Mouse (Mus musculus): ENCODE measurements at regions not wholly inside any gene's neighbourhood (a gene's known extent, or its start where the extent isn't known, plus 50 kb on each side); places are given as distances from the start of the nearest gene placed in this dataset.

DNA sequence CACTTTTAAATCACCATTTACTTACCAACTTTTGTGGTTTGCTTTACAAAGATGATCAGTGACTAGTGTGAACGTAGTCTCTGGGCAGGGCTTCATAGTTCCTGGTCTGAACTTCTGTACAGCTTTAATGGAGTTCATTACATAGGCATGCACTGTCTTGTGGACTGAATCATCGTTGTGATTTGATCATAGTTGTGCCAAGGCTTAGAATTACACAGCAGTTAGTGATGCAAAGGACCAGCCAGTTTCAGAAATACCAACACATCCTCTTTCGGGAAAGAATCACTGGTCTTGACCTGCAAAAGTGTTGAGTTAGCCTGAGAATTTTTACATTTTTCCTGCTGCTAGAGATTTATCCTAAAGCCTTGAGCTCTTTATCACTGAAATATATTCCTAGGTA, 222.3 kb upstream of the Marcks start:
- DNase-seq: no peak

DNA sequence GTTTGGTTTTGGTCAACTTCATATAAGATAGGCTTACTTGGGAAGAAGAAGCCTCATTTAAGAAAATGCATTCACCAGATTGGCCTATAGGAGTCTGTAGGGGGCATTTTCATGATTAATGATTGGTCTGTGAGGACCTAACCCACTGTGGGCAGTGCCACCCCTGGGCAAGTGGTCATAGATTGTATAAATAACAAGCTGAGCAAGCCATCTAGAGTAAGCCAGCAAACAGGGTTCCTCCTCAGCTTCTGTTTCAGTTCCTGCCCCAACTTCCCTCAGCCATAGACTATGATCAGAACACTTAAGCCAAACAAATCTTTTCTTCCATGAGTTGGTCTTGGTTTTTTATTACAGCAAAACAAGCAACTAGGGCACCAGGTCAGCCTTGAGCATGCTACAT, 220.2 kb upstream of the Marcks start:
- no peak for DNase-seq

- no peak for DNase-seq
Observed at GRCm38 (mm10) chr10:37358334-37358733, 219.6 kb upstream of the Marcks start.

DNA sequence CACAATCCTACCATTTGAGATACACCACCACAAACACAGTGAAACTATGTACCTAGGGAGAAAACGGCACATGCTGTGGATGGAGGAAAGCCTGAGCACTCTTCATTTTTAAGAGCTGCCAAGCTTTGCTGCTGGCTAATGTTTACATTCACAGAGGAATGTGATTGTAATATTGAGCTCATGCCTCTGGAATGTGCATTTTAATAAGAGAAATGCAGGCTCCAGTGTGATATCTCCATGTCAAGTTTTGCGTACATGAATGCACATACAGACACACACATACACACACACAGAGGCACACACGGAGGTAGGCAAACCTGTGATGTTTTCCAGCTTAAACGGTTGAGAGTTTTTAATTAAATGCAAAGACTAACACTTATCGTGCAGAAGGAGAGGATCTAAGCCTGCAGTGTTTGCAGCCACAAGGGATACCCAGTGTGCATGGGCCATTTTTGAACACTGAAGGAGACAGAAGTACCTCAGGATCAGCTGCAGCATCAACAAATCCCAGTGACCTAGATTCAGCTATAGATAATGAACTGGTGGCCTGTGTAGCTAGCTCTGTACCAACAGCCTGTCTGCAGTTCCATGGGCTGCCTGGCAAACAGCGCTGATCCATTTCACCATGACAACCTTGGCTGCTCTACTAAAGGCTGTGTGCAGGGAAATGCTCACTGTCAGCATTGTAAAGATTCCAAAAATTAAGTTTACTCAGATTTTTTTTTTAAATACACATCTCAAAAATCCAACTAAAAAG, 218.8 kb upstream of the Marcks start:
- no peak for DNase-seq

- DNase-seq: no peak
Observed at GRCm38 (mm10) chr10:37349261-37349660, 210.5 kb upstream of the Marcks start.

DNA sequence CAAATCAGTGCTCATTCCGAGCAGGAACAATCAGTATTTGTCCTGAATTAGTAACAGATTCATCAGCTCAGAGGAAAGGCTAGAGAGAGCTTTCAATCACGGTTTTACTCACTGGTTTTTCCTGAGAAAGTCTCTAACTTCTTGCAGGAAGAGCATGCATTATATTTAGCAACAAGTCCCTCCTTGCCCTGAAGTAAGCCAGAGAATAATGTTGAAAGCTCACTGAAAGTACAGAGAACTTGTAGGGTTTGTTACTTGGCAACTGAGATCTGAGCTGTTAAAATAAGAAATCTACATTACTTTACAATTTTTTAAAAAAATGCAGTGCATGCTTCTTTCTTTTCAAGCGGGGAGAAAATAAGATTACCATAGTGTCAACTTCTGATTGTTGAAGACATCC, 209.7 kb upstream of the Marcks start:
- no peak for DNase-seq

DNA sequence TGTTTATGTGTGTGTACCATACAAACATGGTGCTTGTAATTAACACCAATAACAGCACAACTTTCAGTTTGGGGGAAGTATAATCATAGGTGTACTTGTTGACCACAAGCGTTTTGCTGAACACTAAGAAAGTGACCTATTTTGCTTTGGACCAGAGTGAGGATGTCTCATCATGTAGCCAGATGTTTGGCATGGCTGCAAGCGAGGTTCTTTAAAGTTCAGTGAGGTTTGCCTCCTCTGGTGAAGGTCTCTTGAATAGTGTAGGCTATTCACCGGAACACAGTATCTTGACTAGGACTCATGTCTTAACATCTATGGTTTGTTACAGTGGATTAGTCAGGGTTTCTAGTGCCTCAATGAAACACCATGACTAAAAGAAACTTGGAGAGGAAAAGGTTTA, 208.9 kb upstream of the Marcks start:
- no peak for DNase-seq

- DNase-seq: no peak
Observed at GRCm38 (mm10) chr10:37342675-37343074, 204.0 kb upstream of the Marcks start.

DNA sequence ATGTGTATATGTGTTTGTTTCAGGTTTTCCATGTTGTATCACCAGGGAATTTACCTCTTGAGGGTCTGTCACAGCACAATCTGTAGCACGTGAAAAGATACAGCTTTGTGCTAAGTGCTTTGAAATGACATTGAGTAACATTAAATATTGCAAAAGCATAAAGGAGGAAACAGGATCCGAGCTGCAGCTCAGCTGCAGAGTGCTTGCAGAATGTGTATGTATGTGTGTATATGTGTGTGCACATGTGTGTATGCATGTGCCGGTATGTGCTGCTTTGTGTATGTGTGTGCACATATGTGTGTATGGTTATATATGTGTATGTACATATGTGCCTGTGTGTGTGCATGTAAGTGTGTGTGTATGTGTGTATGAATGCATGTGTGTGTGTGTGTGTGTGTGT, 200.9 kb upstream of the Marcks start:
- DNase-seq: no peak

- no peak for DNase-seq
Observed at GRCm38 (mm10) chr10:37338073-37338912, 199.6 kb upstream of the Marcks start.

- DNase-seq: peak; percentile 47
Observed at GRCm38 (mm10) chr10:37337172-37337620, 198.5 kb upstream of the Marcks start.

- no peak for DNase-seq
Observed at GRCm38 (mm10) chr10:37335148-37335547, 196.4 kb upstream of the Marcks start.

- no peak for DNase-seq
Observed at GRCm38 (mm10) chr10:37326168-37326534, 187.4 kb upstream of the Marcks start.

GRCm38 (mm10) chr10:37325514-37326167, 186.9 kb upstream of the Marcks start:
- no peak for DNase-seq

DNA sequence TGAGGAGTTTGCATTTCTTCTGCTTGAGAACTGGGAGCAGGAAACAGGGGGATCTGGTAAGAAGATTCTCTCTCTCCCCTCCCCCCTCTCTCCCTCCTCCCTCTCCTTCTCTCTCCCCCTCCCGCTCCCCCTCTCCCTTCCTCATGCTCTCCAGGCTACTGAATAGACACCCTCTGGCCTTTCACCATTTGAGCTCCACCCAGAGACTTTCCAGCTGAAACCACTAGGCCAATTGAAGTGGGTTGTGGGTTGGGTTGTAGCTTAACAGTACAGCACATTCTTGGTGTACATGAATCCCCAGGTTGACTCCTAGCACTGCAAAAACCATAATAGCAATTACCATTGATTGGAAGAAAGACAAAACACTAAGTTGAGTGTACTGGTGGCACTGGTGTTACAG, 185.0 kb upstream of the Marcks start:
- DNase-seq: no peak

DNA sequence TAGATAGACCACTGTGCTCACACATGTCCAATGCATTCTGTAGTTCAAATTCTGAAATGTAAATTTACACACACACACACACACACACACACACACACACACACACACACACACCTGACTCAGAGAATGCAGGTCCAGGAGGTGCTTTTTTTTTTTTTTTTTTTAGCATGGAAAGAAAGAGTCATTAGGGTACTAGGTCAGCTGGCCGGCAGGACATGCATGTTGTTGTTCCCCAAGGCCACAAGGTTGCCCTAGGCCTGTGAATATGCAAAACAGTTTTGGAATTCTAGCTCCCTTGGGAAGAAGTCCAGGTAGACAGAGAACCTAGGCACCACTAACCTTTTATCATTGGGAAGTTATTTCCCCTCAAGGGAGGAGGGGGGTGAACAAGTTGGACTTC, 184.1 kb upstream of the Marcks start:
- no peak for DNase-seq

- no peak for DNase-seq
Observed at GRCm38 (mm10) chr10:37322310-37322709, 183.6 kb upstream of the Marcks start.

DNA sequence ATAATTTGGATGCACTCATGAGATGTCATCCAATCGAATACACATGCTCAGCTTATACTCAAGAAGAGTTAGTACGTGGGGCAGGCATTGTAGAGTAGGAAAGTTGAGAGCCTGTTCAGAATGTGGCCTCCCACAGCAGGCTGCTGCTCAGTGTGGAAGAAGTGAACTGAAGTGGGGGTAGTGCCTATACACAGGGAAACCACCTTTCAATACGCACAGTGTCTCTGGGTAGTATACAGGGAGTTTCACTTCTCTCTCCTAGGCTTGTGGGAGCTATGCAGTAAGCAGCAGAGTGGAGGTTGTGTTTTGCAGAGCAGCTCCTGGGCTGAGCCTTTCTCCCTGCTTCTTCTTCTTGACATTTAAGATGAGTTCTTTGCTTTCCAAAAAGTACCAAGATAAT, 182.5 kb upstream of the Marcks start:
- no peak for DNase-seq

- DNase-seq: no peak
Observed at GRCm38 (mm10) chr10:37319746-37320430, 181.2 kb upstream of the Marcks start.

- no peak for DNase-seq
Observed at GRCm38 (mm10) chr10:37316701-37317100, 178.0 kb upstream of the Marcks start.

GRCm38 (mm10) chr10:37315804-37316203, 177.1 kb upstream of the Marcks start:
- DNase-seq: no peak

GRCm38 (mm10) chr10:37314746-37315430, 176.2 kb upstream of the Marcks start:
- DNase-seq: peak; percentile 10

GRCm38 (mm10) chr10:37313461-37313860, 174.7 kb upstream of the Marcks start:
- DNase-seq: no peak
